Mouse (Mus musculus) retina, postnatal 7 days (tissue): ENCODE data around the gene Zc3h7a.
"Not testable (repeated sequence)": the region's sequence is repeated elsewhere in the genome, so short reads cannot be mapped to it uniquely, and the experiment has no call there.

Experiments used
- DNase-seq: peaks from one replicate; pipeline ENCODE4 v3.0.0-alpha.2; 2012; ENCODE audit warnings: low read depth, low spot score

Gene Zc3h7a

DNA sequence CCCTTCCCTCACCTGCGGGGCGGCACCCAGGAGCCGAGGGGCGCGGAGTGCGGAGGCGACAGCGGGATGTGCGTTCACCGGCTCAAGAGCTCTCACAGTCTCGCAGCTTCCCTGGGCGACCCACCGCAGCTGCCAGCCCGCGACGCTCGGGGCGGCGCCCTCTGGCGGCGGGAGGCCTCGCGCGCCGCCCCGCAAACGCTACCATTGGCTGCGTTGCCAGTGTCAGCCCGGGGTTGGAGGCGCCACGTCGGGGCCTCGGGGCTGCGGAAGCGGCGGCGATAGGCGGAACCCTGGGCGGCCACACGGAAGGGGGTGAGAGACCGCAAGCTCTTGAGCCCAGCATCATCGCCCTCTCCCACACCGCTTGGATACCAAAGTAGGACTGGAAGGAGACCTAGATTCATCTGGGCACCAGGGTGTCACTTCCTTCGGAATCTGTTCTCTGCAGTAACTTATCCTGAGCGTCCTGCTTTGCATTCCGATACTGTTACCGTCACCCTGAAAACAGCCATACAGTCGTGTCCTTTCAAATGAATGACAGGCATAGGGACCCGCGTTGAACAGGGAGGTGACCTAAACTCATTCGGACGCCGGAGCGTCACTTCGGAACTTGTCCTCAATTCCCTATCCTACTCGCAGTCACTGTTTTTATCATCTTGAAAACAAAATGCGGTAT lies at the start of gene Zc3h7a:
Gene Zc3h7a, minus strand, starts transcription at position 186 of the 676 bp plus-strand sequence.
- peak; percentile 87 for DNase-seq

DNA sequence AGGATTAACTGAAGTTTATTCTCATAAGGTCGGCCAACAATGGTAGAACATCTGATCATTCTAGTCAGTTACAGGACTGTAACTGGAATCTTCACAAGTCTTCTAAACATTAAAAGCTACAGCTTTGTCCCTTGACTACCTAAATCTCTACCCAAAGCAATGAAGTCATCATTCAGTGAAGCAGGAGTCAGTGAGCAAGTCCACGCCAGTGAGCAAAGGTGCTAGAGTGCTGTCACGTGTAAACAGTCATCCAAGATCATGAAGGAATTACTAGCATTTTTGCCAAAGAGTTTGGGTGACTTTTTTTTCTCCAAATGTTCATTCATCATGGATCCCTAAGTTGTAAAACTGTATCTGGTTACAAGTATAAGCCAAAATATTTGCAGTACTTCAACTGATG lies 41.6 kb upstream of the Zc3h7a start:
- DNase-seq = no peak

DNA sequence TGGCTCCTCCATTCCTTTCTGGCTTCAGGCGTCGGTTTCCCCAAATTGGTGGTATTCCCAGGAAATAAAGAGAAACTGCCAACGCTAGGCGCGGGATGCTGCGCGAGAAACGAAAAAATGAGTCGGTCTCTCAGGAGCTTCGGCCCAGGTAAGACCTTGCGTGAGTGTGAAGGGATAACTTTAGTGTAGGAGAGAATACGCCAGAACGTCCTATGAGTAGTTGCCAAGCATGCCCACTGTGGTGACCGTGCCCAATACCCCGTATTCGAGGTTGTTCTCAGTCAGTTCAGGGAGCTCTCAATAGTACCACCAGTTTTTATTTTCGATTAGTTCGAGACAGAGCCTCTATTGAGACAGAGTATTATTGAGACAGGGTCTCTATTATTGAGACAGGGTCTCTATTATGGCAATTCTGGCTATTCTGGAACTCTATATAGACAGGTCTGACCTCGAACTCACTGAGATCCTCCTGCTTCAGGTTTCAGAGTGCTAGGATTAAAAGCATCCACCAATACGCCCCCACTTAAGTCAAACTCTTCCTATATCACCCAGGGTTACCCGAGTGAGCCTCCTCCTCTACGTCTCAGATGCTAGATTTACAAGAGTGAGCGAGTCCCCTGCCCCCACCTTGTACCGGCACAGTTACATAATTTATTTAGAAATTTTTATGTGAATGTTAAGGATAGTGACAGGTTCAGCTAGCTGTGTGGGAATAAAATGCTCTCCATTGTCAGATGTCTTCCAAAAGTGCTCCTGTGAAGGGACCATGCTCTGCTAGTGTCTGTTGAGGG lies 27.6 kb upstream of the Zc3h7a start:
- no peak for DNase-seq

DNA sequence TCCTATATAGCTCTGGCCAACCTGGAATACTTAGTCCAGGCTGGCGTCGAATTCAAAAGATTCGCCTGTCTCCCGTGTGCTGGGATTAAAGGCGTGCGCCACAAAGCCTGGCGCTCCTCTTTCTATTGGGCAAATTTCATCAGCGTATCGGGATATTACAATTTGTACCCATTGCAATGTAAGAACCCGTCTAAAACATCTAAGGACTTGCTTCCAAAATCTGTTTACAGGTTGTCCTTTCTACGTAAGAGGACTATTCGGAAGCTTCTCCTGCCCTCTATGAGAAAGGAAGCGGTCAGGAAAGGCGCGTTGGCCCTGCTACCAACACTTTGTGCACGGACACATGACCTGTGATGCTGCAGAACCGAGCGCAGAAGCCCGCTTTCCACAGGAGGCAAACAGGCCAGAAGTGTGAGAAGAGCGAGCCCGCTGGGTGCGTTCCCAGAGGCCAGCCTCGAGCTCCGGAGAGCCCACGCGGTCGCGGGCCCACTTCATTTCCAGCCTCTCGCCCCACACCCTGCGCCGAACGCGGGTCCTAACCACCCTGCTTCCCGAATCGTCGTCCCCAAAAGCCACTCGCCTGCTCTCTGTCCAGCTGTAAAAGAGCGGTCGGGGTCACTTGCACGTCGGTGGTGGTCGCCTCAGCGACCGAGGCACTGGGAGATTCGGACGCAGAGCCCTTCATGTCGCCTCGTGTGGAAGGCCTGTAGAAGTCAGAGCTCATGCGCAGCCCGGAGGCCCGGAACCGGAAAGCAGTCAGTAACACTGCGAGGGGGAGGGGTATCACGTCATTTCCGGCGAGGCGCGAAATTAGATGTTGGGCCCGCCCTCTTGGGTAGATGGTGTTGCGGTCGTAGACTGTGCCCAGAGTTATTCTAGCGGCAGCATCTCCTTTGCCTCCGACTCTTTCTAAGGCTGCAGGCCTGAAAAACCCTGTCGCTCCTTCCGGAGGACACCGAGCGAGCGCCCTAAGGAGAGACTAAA lies 26.7 kb upstream of the Zc3h7a start, which contains the start of gene Rsl1d1:
Gene Rsl1d1, minus strand, starts transcription at position 761 of the 984 bp plus-strand sequence.
- DNase-seq = peak; percentile 92

DNA sequence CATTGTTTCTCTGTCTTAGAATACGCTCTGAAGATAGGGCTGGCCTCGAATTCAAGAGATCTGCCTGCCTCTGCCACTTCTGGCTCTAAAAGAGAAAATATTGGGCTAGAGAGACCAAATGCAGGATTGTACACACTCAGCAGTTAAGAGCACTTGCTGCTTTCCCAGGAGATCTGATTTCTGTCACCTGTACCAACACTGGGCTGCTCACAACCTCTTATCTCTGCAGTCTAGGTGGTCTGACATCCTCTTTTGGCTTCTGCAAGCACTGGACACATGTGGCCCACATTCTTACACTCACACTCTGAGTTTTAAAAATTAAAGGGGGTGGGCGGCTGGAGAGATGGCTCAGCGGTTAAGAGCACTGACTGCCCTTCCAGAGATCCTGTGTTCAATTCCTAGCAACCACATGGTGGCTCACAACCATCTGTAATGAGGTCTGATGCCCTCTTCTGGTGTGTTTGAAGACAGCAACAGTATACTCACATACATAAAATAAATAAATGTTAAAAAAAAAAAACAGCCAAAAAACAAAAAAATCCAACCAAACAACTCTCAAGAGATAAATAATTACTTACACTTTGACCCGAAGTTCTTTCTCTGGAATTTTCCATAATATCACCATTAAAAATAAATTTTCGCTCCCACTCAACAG lies 25.7 kb upstream of the Zc3h7a start:
- DNase-seq = no peak

DNA sequence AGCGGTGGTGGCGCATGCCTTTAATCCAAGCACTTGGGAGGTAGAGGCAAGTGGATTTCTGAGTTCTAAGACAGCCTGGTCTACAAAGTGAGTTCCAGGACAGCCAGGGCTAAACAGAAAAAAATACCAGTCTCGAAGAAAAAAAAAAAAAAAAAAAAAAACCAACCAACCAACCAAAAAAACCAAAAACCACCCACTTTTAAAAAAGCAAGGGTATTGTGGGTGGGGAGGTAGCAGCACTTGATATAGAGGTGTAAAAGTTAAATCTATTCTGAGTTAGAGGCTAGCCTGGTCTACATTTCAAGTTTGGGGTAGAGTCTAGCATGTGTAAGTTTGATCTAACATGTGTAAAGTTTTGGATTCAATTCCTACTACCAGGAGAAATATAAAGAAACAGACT lies 24.1 kb upstream of the Zc3h7a start:
- DNase-seq = no peak

DNA sequence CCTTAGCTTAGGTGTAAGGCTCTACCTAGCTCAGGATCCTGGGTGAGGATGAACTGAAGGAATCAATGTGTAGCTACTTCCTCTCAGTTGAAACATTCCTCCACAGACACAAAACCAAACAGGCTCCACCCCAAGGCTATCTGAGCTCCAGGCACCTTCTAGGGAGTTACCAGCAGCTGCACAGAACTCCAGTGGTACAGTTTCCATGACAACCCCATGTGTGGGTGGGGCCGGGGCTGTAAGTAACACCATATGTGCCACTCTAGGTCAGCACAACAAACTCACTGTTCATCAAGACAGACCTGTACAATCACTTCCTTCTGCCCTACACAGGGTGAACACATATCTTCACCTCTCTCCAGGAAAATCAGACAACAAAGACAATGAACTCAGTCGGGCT lies 22.3 kb upstream of the Zc3h7a start:
- no peak for DNase-seq

DNA sequence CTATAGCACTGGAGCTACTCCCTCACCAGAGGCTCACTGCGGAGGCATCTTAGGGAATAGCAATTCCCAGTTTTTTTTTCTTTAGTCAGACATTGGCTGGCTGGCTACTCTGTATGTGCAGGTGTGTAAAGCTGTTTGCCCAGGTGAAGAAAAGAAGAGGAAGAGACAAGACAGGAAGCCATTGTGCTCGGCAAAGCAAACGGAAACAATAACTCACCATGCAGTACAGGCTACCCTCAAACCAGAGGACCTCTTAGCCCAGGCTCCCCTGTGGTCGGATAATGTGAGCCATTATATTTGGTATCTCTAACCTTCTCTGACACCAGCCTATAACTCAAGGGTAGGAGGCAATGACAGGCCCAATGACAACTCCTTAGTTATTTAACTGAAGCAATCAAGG lies 20.9 kb upstream of the Zc3h7a start:
- DNase-seq = no peak

DNA sequence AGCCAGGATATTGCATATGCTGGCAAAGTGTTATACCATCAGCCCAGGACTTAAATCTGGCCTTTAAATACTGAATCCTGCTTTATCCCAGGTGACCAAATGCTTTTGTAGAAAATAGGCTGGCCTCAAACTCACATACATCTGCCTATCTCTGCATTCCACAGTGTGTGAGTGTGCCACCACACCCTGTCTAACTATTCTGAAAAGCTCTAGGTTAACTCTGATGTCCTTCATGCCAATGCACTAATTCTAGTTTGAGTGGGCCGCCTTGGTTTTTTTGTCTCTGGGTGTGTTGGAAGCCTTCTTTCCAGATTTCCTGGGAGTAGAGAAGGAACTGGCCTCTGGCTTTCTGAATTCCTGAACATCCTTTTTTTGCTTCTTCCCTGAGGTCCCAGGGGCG lies 17.0 kb upstream of the Zc3h7a start:
- DNase-seq = no peak

DNA sequence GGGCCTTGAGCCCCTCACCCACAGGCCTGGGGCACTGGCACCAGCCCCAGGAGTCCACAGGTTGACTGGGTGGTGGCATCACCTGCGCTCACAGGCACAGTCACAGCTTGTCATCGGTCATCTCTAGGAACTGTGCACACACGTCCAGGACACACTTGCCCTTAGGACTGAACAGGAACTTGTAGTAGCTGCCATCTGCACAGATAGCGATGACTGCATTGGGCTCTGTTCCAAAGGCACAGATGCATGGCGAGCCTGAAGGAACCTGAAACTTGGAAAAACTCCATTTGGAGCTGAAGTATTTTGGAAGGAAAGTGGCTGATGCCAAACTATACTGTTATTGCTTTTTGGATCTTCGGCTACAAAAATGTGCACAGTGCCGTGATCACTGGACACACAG lies 14.0 kb upstream of the Zc3h7a start:
- no peak for DNase-seq

DNA sequence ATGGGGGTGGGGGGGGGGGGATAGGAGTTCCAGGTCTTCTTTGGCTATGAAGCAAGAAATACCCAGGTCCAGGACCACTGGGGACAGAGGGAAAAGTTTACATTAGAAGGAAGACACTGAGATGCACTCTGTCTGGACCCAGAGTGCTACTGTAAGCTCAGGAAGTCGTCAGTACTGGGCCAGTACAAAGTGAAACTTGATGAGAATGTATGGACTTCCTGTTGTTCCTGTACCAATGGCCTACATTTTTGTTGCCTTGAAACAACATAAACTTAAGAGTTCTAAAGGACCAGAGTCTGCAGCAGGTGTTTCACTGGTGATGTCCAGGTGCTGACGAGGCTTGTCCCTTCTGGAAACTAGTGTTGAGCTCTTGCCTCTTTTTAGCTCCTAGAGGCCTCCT lies 1.2 kb upstream of the Zc3h7a start:
- DNase-seq = no peak

DNA sequence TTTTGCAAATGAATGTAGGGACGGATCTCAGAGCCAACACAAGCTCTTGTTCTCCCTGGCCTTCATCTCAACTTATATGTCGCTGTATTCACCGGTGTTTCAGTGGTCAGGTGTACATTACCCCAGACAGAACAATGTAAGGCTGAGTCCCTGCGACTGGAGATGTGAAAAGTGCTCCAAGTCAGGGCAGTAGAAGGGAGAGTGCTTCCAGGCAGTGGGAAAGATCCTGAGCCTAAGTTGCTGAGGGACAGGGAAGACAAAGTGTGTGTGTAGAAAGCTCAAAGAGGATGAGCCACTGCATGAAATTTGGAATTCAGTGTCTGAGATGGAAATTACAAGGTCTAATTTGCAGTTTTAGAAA lies 671 bp upstream of the Zc3h7a start:
- DNase-seq = no peak

DNA sequence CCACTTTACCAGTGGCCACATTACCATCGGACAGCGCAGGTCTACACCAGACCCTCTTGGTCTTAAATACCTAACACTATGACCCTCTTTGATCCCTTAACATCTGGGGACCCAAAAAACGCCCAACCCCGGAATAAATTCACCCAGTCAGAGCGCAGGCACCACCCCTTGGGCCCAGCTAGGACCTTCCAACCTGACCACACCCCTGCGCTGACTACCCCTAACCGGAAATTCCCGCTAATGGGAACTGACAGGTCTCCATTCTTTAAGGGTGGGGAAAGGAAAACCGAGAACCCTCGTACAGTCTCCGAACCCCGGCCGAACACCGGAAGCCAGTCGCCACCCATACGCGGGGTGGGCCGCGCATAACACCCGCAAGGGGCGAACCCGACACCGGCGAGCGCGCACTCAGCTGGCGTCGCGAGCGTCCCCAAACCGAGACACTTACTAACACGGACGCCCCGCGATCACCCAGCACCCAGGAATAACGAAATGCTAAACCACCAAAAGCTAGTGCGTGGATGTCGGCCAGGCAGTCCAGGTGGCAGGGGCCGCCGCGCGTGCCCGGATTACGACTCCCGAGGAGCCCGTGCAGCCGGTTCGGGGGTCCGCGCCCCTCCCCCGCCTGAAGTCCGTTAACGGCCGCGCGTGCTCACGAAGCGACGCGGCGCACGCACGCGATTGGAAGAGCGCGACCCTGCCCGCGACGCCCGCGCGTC lies 545 bp downstream of the Zc3h7a start:
- DNase-seq = peak; percentile 36

DNA sequence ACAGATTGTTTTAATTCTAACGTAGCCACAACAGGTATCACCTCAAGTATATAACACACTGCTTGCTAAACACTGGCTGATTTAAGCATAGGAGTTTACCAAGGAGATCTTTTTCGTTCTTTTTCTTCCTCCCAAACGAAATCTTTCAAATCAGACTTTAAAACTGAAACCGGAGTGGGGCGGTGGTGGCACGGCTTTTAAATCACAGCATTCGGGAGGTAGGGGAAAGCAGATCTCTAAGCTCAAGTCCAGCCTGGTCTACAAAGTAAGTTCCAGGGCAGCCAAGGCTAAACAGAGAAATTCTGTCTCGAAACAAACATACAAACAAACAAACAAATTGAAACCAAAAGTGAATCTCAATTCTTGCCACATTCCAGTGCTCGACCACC lies 1.1 kb downstream of the Zc3h7a start:
- DNase-seq = no peak

DNA sequence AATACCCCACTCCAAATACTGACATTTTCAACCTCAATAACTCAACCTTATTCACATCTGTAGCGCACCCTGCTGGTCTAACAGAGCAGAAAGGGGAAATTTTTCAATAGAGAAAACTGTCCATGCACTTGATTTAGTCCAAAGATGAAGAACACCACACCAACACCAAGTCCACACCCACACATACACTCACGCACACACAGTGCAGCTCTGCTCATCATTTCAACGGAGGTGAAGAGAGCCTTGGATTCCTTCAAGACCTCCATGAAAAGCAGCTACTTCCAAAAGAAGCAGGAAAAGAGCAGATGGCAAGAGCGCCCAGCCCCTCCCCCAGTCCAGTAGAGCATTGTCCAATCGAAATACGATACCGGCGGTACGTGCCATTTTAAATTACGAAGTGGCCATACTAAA lies 1.5 kb downstream of the Zc3h7a start:
- DNase-seq = peak; percentile 35

DNA sequence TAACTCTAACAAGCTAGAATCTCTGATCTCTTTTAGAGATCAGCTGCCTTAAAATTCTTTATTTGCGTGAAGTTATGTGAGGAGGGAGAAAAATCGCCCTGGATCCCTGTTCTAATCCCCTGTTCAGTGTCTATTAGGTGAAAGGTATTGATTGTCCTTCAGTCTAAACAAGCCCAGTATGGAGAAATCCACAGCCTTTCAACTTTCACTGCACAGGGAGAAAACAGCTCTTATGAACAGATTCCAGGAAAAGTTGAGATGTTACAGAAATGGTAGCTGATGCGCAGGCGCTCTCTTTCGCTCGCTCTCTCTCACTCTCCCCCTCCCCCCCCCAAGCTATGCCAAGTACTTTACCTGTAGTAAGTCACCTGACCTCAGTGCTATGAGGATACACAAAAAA lies 4.5 kb downstream of the Zc3h7a start:
- no peak for DNase-seq

DNA sequence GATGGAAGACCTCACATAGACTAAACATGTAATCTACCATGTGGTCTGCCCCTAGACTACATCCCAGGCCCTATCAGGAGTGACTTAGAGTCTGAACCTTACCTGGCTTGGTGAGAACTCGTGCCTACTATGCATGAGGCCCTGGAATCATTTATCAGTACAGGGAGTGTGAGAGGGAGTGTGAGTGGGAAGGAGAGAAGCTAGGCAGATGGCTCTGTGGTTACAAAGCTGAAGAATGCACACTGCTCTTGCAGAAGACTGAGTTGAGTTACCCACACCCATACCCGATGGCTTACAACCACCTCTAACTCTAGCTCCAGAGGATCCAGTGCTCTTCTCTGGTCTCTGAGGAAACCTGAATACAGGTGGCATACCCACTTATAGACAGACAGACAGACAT lies 9.8 kb downstream of the Zc3h7a start:
- no peak for DNase-seq

DNA sequence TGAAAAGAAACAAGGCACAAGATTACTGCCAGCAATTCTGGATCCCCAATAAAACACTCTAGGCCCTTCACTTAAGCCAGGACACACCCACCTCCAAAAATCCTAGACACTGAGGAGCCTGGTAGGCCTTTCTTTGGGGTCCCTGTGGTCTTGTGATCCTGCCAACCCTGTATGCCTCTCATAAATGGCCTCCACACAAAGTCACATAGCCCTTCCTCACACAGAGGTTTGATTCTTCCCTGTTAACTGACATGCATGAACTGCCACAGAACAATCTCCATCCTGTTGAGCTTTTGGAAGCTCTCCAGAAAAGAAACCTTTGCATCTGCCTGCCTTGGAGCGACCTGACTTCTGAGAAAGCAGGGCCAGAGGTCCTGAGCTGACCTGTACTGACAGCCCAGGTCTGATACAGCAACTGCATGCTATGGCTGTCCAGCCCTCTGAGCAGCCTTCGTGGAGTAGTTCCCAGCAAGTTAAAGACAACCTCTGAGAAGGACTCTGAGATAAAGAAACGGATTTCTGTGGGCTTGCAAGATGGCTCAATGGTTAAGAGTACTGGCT lies 11.4 kb downstream of the Zc3h7a start:
- DNase-seq = no peak

DNA sequence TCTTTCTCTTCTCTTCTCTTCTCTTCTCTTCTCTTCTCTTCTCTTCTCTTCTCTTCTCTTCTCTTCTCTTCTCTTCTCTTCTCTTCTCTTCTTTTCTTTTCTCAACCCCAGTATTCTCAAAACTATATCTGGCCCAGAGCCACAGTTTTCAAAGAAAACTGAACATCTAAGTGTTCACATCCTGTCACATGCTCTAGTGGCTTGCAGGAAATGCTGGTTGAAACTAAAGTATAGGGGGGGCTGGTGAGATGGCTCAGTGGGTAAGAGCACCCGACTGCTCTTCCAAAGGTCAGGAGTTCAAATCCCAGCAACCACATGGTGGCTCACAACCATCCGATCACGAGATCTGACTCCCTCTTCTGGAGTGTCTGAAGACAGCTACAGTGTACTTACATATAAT lies 18.5 kb downstream of the Zc3h7a start:
- DNase-seq = not testable (repeated sequence)

DNA sequence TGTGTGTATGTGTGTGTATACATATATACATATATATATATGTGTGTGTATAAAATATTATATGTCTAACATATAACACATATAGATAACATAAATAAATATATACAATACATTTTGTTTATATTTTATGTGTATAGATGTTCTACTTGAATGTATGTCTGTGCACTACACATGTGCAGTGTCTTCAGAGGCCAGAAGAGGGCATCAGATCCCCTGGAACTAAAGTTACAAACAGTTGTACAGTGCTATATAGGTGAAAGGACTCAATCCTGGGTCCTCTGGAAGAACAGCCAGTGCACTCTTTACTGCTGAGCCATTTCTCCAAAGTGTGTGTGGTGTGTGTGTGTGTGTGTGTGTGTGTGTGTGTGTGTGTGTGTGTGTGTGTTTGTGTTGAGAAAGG lies 21.7 kb downstream of the Zc3h7a start:
- DNase-seq = no peak
